Mouse (Mus musculus) brain, embryonic 14.5 days (tissue): ENCODE measurements around the gene 2810459M11Rik. TPM values are rescaled to one million over a fixed set of nuclear protein-coding genes. Genes with fewer than 3 reads are reported as not detected.

Experiments used
- DNase-seq: peaks from one replicate; pipeline ENCODE4 v3.0.0-alpha.2; 2011; ENCODE audit warnings: low read depth
- CTCF ChIP-seq: fragments of 200-500 bp; IDR thresholded peaks from 2 replicates; pipeline ENCODE4 v1.5.1; 2012; ENCODE audit warnings: inconsistent platforms, mild to moderate bottlenecking, moderate library complexity, borderline replicate concordance; ENCODE audit not compliant: insufficient read depth, insufficient read length; ENCODE audit errors: extremely low read depth
- POLR2A ChIP-seq: fragments of 200-500 bp; IDR thresholded peaks from 2 replicates; pipeline ENCODE4 v1.6.1; 2012; ENCODE audit warnings: mild to moderate bottlenecking, inconsistent platforms, borderline replicate concordance; ENCODE audit not compliant: poor library complexity, insufficient read depth, insufficient read length, severe bottlenecking; ENCODE audit errors: extremely low read depth
- polyA plus RNA-seq: library from polyadenylated mRNA; depleted of rRNA; stranded (reverse); fragments of >200 nt; gene quantifications from 2 replicates; pipeline ENCODE4 v1.2.3, GENCODE M21; 2012

The 2810459M11Rik gene
- polyA plus RNA-seq, 1 experiment: 7.7 TPM

- peak; percentile 92 for DNase-seq
- TF ChIP-seq POLR2A: no peak
- no peak for TF ChIP-seq CTCF
Observed at GRCm38 (mm10) chr1:86032273-86032987, 13.2 kb upstream of the 2810459M11Rik start.

- no peak for TF ChIP-seq CTCF
- TF ChIP-seq POLR2A: no peak
Observed at GRCm38 (mm10) chr1:86038191-86038951, 7.3 kb upstream of the 2810459M11Rik start.

GRCm38 (mm10) chr1:86040131-86040530 is 5.5 kb upstream of the 2810459M11Rik start:
- DNase-seq: no peak
- no peak for TF ChIP-seq POLR2A
- no peak for TF ChIP-seq CTCF

More at GRCm38 (mm10) chr1:86038191-86038951, 7.3 kb upstream of the 2810459M11Rik start:
- no peak for DNase-seq

- TF ChIP-seq CTCF: no peak
- no peak for TF ChIP-seq POLR2A
- no peak for DNase-seq
Observed at GRCm38 (mm10) chr1:86040817-86041216, 4.8 kb upstream of the 2810459M11Rik start.

- no peak for DNase-seq
- TF ChIP-seq CTCF: no peak
- no peak for TF ChIP-seq POLR2A
Observed at GRCm38 (mm10) chr1:86045056-86045455, 607 bp upstream of the 2810459M11Rik start.

- no peak for TF ChIP-seq POLR2A
- no peak for TF ChIP-seq CTCF
- peak; percentile 10 for DNase-seq
Observed at GRCm38 (mm10) chr1:86046833-86047563, 1.3 kb downstream of the 2810459M11Rik start.

- DNase-seq: no peak
- TF ChIP-seq CTCF: no peak
- no peak for TF ChIP-seq POLR2A
Observed at GRCm38 (mm10) chr1:86048231-86048630, 2.6 kb downstream of the 2810459M11Rik start.

- no peak for DNase-seq
- TF ChIP-seq POLR2A (no peak), CTCF (no peak)
Observed at GRCm38 (mm10) chr1:86048744-86049143, 3.1 kb downstream of the 2810459M11Rik start.

- TF ChIP-seq CTCF (no peak), POLR2A (no peak)
- DNase-seq: peak; percentile 95
Observed at GRCm38 (mm10) chr1:86053198-86053921, 7.7 kb downstream of the 2810459M11Rik start.

GRCm38 (mm10) chr1:86054943-86055342 is 9.3 kb downstream of the 2810459M11Rik start:
- TF ChIP-seq CTCF (no peak), POLR2A (no peak)
- DNase-seq: peak; percentile 56
